Mouse (Mus musculus) adrenal gland, postnatal 14 days (tissue): ENCODE data around the gene Zfp628. TPM values are rescaled to one million over a fixed set of nuclear protein-coding genes. Genes with fewer than 3 reads are reported as not detected.

Experiments
- DNase-seq: peaks from one replicate; pipeline ENCODE4 v3.0.0; 2021; ENCODE audit warnings: mixed read lengths
- total RNA-seq: library from RNA; stranded (reverse); gene quantifications from 2 replicates; pipeline ENCODE4 v1.2.3, GENCODE M21; 2021

The Zfp628 gene
- total RNA-seq, 1 experiment from 2014 or later: 13.7 TPM

- DNase-seq: no peak
Measured at GRCm38 (mm10) chr7:4918681-4919080, 3.7 kb downstream of the Zfp628 start.

DNA sequence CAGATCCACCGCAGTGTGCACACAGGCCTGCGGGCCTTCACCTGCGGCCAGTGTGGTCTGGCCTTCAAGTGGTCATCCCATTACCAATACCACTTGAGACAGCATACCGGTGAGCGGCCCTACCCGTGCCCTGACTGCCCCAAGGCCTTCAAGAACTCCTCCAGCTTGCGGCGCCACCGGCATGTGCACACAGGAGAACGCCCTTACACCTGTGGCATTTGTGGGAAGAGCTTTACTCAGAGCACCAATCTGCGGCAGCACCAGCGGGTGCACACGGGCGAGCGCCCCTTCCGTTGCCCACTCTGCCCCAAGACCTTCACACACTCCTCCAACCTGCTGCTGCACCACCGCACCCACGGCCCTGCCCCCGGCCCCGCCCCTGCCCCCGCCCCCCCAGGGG lies 4.1 kb downstream of the Zfp628 start:
- DNase-seq: no peak

GRCm38 (mm10) chr7:4919971-4920370 lies 5.0 kb downstream of the Zfp628 start:
- DNase-seq: no peak

DNA sequence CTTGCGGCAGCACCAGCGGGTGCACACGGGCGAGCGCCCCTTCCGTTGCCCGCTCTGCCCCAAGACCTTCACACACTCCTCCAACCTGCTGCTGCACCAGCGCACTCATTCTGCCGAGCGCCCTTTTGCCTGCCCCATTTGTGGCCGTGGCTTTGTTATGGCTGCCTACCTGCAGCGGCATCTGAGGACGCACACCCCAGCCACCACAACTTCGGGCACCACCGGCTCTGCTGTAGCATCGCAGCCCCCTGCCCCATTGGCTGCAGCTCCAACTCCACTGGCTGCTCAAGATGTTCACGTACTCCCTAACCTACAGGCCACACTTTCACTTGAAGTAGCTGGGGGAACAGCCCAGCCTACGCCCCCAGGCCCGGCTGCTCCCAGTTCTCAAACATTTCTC lies 5.5 kb downstream of the Zfp628 start:
- no peak for DNase-seq

- peak; percentile 36 for DNase-seq
Measured at GRCm38 (mm10) chr7:4920976-4921823, 6.2 kb downstream of the Zfp628 start.

DNA sequence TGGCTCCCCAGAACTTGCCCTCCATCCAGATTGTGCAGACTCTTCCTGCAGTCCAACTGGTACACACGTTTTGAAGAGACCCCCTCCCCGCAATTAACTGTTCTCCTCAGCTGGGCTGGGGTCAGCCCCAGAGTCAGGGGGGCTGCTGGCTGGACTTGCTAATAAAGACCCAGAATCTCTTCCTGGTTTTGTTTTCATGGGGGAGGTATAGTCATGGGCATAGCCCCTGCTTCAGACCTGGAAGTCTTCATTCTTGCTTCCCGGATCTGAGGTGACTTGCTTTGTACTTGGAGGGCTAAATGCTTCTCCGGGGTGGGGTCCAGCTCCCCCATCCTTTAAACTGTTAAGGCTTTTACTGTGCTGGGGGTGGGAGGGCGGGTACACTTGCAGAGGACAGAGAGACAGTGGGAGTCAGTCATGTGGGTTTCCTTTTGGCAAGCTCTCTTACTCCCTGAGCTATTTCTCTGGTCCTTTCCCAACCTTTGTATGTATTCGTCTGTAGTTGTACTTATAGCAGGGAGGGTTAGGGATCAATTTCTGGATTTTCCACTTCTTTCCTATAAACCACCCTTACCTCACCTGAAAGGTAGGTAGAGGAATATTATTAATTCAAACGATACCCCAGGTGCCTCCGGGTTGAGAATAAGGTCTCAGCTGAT lies 6.9 kb downstream of the Zfp628 start, which contains the start of gene Nat14:
TSS of gene Nat14 (plus strand) at position 205 of the 659 bp plus-strand sequence.
- no peak for DNase-seq

DNA sequence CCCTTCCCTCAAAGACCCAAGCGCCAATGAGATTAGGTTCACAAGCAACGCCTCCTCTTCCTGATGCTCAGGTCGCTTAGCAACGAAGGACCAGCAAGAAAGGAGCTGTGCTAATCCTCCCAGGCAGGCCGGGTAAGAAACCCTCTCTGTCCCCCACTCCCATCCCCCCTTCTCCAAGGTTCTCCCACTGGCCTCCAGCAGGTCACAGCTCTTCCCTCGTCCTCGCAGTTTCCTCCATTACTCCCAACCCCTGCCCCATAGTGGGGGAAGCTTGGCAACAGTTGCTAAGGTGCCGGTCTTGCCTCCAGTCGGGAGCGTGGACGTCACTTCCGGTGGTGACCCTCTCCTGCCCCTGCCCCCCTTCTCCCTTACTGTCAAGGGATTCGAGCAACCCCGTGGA lies 7.5 kb downstream of the Zfp628 start:
- DNase-seq: peak; percentile 87

DNA sequence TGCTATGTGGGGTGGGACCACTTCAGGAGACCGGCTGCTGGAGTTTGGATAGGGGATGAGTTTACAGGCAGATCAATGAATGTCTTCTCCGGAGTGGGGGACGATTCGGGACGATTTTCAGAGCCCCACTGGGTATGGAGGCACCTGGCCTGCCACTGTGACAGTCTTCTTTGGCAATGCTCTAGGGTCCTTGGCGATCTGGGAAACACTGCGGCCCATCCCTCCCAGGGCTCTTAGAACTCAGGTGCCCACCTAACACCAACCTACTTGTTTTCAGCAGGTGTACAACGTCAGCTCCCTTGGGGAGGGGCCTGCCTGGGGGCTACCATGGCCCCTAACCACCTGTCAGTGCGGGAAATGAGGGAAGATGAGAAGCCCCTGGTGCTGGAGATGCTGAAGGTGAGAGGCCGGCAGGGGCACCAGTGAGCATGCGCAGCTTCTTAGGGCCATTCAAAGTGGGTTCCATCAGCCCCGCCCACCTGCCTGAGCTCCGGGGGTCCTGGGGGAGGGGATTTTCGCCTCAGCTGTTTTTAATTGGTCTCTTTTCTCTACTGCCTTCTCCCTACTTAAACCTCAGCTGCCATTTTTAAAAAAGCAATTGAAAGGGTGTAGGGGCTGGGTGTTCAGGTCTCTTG lies 8.0 kb downstream of the Zfp628 start:
- peak; percentile 49 for DNase-seq

GRCm38 (mm10) chr7:4923586-4924364 lies 8.8 kb downstream of the Zfp628 start:
- peak; percentile 83 for DNase-seq

GRCm38 (mm10) chr7:4924483-4924882 lies 9.5 kb downstream of the Zfp628 start:
- no peak for DNase-seq

DNA sequence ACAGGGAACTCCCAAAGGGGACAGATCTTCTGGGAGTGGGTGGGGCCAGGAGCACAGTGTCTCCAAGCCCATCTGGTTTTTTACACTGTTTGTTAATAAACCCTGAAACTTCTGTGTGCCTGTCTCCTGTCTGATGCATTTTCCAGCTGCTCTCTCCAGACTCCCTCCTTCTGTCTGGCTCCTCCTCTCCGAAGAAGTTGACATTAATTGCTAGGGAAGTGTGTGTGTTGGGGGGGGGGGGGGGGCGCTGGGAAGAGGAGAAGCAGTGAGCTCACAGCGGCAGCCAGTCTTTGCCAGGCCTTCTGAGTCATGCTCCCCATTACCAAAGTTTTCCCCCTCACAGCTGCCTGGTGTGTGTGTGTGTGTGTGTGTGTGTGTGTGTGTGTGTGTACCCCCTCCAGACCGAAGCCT lies 9.9 kb downstream of the Zfp628 start:
- DNase-seq: peak; percentile 50

DNA sequence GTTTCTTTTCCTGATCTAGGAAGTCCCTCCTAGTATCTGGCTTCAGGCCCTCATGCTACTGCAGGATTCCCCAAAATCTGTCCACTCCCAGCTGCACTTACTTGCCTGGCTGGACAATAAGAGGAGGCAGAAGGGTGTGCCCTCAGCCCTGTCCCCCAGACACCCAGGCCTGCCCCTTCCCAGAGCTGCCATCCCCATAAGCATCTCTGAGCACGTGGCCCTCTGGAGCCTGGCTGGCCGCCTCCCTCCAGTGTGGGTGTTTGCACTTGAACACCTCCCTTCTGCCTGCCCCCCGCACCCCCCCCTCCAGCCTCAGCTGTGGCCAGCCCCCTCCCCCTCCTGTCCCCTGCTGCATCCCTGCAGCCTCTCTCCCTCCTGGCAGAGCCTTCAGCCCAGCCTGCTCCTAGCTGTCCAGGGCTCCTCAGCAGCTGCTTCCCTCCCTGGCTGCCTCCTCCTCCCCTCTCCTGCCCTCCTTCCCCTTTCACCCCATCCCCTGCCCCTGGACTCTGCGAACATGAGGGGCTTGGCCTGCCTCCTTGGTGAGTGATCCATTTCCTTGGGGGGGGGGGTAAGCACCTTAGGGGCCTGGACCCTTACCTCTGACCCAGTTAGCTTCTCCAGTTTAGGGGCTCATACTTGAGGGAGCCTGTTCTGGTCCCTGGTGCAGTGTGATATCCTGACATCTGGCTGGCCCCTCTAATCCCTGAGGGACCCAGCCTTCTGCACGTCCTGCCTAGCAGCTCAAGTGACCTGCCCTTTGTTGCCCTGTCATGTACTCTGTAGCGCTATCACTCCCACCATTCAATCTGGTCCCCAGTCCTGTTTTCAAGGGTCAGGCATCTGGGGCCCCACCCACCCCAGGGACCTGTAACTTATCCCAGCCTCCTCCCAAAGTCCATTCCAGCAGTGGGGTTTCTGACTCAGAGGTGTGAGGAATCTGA lies 10.7 kb downstream of the Zfp628 start, which contains the start of gene Ssc5d:
TSS of gene Ssc5d (plus strand) at position 345 of the 941 bp plus-strand sequence.
- DNase-seq: peak; percentile 37

GRCm38 (mm10) chr7:4926849-4927248 lies 11.8 kb downstream of the Zfp628 start:
- no peak for DNase-seq

DNA sequence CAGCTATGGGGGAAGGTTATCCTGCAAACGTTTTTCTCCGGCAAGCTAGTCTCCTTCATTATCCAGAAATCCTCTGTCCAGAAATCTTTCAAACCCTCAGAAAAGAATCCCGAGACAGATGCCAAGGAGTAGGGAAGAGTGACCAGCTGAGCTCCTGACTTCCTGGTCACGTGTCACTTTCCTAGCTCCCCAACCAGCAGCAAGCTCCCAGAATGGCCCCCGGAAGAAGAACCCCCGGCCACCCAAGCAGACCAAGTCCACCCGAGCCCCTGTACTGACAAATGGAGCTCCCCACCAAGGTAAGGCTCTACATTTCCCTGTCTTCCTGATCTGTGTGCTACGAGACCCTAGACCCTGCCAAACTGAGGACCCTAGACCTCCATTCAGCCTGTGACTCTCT lies 12.7 kb downstream of the Zfp628 start:
- DNase-seq: no peak

DNA sequence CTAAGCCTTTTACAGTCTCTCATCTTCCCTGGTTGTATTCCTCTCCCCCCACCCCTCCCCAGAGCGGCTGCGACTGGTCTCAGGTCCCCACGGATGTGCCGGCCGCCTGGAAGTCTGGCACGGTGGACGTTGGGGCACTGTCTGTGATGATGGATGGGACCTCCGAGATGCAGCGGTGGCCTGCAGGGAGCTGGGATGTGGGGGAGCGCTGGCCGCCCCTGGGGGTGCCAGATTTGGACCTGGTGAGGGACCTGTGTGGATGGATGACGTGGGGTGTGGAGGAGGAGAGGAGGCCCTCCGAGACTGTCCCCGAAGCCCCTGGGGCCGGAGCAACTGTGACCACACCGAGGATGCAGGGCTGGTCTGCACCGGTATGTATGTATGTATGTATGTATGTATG lies 13.3 kb downstream of the Zfp628 start:
- DNase-seq: no peak

- DNase-seq: no peak
Measured at GRCm38 (mm10) chr7:4933103-4933502, 18.1 kb downstream of the Zfp628 start.

- no peak for DNase-seq
Measured at GRCm38 (mm10) chr7:4934160-4934914, 19.3 kb downstream of the Zfp628 start.

GRCm38 (mm10) chr7:4936832-4937231 lies 21.8 kb downstream of the Zfp628 start:
- no peak for DNase-seq

GRCm38 (mm10) chr7:4937392-4937791 lies 22.4 kb downstream of the Zfp628 start:
- no peak for DNase-seq

DNA sequence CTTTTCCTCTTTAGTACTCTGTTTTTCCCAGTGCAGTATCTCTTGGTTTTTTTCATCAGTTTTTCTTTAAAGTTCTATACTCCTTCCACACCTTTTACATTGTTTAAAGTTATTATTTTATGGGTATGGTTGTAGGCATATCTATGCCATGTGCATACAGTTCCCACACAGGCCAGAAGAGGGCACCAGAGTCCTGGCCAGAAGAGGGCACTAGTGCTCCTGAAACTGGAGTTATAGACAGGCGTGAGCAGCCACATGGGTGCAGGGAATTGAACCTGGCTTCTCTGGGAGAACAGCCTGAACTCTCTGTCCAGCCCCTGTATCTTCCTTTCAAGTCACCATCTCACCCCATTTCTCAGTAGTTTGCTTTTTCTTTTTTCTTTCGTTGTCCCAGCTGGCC lies 23.4 kb downstream of the Zfp628 start:
- peak; percentile 87 for DNase-seq
